ENCODE assay signal across 23 mouse cellular contexts in genomic region chr3:33416321-33416720, GRCm38 (mm10).
A peak's percentile ranks its signal among the peaks of the same experiment; 100 is the strongest.
DNase-seq lines count a peak whose midpoint lies in the region; ATAC-seq and TF ChIP-seq lines count a peak whose summit lies in the region.
"Had no signal": no experiment of that assay in that cellular context is flagged by ENCODE, and none has a peak within 500 bp of the region (broad histone marks: within the 10 kb centered on the region; RNA-seq: fewer than 3 reads in every experiment).

No protein-coding gene starts in this region.

- WGBS in midbrain, postnatal 0 days = 73% methylated on average over 1 of the region's 1 CpGs
- WGBS in midbrain, embryonic 16.5 days = 87% methylated on average over 1 of the region's 1 CpGs
- 91% methylated on average over 1 of the region's 1 CpGs for WGBS in hindbrain, embryonic 10.5 days

- ATAC-seq in frontal cortex, adult (ENCODE audit: low TSS enrichment) = peak; percentile 76
- ATAC-seq in midbrain, postnatal 0 days (ENCODE audit: low FRiP score) = no peak
- ATAC-seq in midbrain, embryonic 16.5 days = no peak
- ATAC-seq: activated CD4-positive, CD25-positive, alpha-beta regulatory T cell, adult 4 months; CD4-positive, CD25-positive, alpha-beta regulatory T cell, adult 4 months; Patski had no signal

- 0 out of 2 replicates have a peak, but pooled peaks have one; percentile 5 for TF ChIP-seq CTCF in midbrain, postnatal 0 days (IDR thresholded peaks at IDR 0.05)

- no peaks in the 10 kb centered on the region for H3K27me3 ChIP-seq in midbrain, postnatal 0 days (ENCODE audit: insufficient read depth, low read length)
- no peaks in the 10 kb centered on the region for H3K27me3 ChIP-seq in midbrain, embryonic 16.5 days (ENCODE audit: control insufficient read depth, insufficient read depth, low read depth, low read length)
- no peaks in the 10 kb centered on the region for H3K27me3 ChIP-seq in hindbrain, embryonic 10.5 days (ENCODE audit: insufficient read depth, poor library complexity, severe bottlenecking)
- H3K27me3 ChIP-seq: CH12.LX, Patski had no signal

- no peak overlapping the region for H3K9ac ChIP-seq in midbrain, postnatal 0 days (replicated peaks; ENCODE audit: low read length, poor library complexity, severe bottlenecking)
- H3K9ac ChIP-seq in midbrain, embryonic 16.5 days (ENCODE audit: low read depth, low read length) = no peak overlapping the region

- no peaks in the 10 kb centered on the region for H3K36me3 ChIP-seq in midbrain, postnatal 0 days (ENCODE audit: insufficient read depth, low read length)
- no peaks in the 10 kb centered on the region for H3K36me3 ChIP-seq in midbrain, embryonic 16.5 days (ENCODE audit: control insufficient read depth, insufficient read depth, low read length)
- no peaks in the 10 kb centered on the region for H3K36me3 ChIP-seq in hindbrain, embryonic 10.5 days
- H3K36me3 ChIP-seq: G1E had no signal

- no peaks in the 10 kb centered on the region for H3K4me1 ChIP-seq in midbrain, postnatal 0 days (ENCODE audit: insufficient read depth, low read length)
- no peaks in the 10 kb centered on the region for H3K4me1 ChIP-seq in midbrain, embryonic 16.5 days (ENCODE audit: control insufficient read depth, insufficient read depth, low read length)
- no peaks in the 10 kb centered on the region for H3K4me1 ChIP-seq in hindbrain, embryonic 10.5 days (replicated peaks)

- no peak overlapping the region for H3K27ac ChIP-seq in midbrain, postnatal 0 days (ENCODE audit: low read depth, low read length)
- no peak overlapping the region for H3K27ac ChIP-seq in midbrain, embryonic 16.5 days (ENCODE audit: low read length)
- no peak overlapping the region for H3K27ac ChIP-seq in hindbrain, embryonic 10.5 days

- H3K9me3 ChIP-seq in midbrain, postnatal 0 days (ENCODE audit: low read length) = no peaks in the 10 kb centered on the region
- no peaks in the 10 kb centered on the region for H3K9me3 ChIP-seq in midbrain, embryonic 16.5 days (replicated peaks; ENCODE audit: control insufficient read depth, low read length, poor library complexity, severe bottlenecking)
- H3K9me3 ChIP-seq in hindbrain, embryonic 10.5 days = no peaks in the 10 kb centered on the region
- H3K9me3 ChIP-seq: G1E had no signal

- H3K4me3 ChIP-seq in midbrain, postnatal 0 days (ENCODE audit: low read depth, low read length) = no peak overlapping the region
- no peak overlapping the region for H3K4me3 ChIP-seq in midbrain, embryonic 16.5 days (ENCODE audit: low read depth, low read length)
- H3K4me3 ChIP-seq in hindbrain, embryonic 10.5 days = no peak overlapping the region

- DNase-seq in frontal cortex, postnatal 25 days (ENCODE audit: low spot score in 2 of 2) = no peak
- DNase-seq in midbrain, postnatal 0 days (ENCODE audit: low spot score) = no peak
- DNase-seq in right cerebral cortex, adult 18-20 months = peak; percentile 48
- no peak for DNase-seq in right cerebral cortex, postnatal 14 days
- DNase-seq in brain, adult 2 months (ENCODE audit: low read depth, low spot score) = peak; percentile 81
- DNase-seq in hindbrain, embryonic 10.5 days (ENCODE audit: low spot score) = no peak
- DNase-seq: adrenal gland, adult 2 months; adrenal gland, adult 8-10 months; adrenal gland, postnatal 10 days; adrenal gland, postnatal 14 days; adrenal gland, postnatal 25 days; adrenal gland, postnatal 36 days; B cell, adult 2 months; cerebellum, adult 11 months; cerebellum, adult 11-12 months; cerebellum, adult 18-20 months had no signal

- no peak overlapping the region for H3K4me2 ChIP-seq in midbrain, postnatal 0 days (ENCODE audit: low read depth, low read length, poor library complexity, severe bottlenecking)
- no peak overlapping the region for H3K4me2 ChIP-seq in midbrain, embryonic 16.5 days (ENCODE audit: low read length)

Comparison
In these comparisons a context has a peak if more than half of its experiments do, and no peak if none do; other contexts are left out.
1. DNase-seq: peak in right cerebral cortex, adult 18-20 months (single experiment) and brain, adult 2 months (single experiment); none in frontal cortex, postnatal 25 days (0 of 2), midbrain, postnatal 0 days (single experiment), right cerebral cortex, postnatal 14 days (single experiment) and hindbrain, embryonic 10.5 days (single experiment).